Mouse (Mus musculus) kidney, embryonic 16.5 days (tissue): ENCODE results near the gene Nhp2. TPM values are rescaled to one million over a fixed set of nuclear protein-coding genes. Genes with fewer than 3 reads are reported as not detected.

ENCODE experiments used
- ATAC-seq: fragments of 200-750 bp; cut with Nextera tagmentation; 2 replicates; pipeline ENCODE4 v1.8.0; 2017; ENCODE audit warnings: moderate TSS enrichment; ENCODE audit not compliant: low FRiP score, low TSS enrichment
- H3K27ac ChIP-seq: fragments of 300-500 bp; sonication (generic); 2 replicates; pipeline ENCODE4 v1.5.1; 2014; ENCODE audit warnings: low read length
- H3K27me3 ChIP-seq: fragments of 300-500 bp; sonication (generic); 2 replicates; pipeline ENCODE4 v1.6.1; 2014; ENCODE audit warnings: low read length, control low read depth, mixed read lengths; ENCODE audit not compliant: insufficient read depth
- H3K36me3 ChIP-seq: fragments of 300-500 bp; sonication (generic); 2 replicates; pipeline ENCODE4 v1.6.1; 2014; ENCODE audit warnings: low read length, control low read depth, mixed read lengths; ENCODE audit not compliant: insufficient read depth
- H3K4me1 ChIP-seq: fragments of 300-500 bp; sonication (generic); 2 replicates; pipeline ENCODE4 v1.6.1; 2014; ENCODE audit warnings: low read length, control low read depth, mixed read lengths; ENCODE audit not compliant: insufficient read depth
- H3K4me2 ChIP-seq: fragments of 300-500 bp; sonication (generic); replicated peaks from 2 replicates; pipeline ENCODE4 v1.6.1; 2014; ENCODE audit warnings: low read depth, low read length
- H3K4me3 ChIP-seq: fragments of 300-500 bp; sonication (generic); 2 replicates; pipeline ENCODE4 v1.5.1; 2014; ENCODE audit warnings: mild to moderate bottlenecking, low read length
- H3K9ac ChIP-seq: fragments of 300-500 bp; sonication (generic); replicated peaks from 2 replicates; pipeline ENCODE4 v1.6.1; 2014; ENCODE audit warnings: low read length
- H3K9me3 ChIP-seq: fragments of 300-500 bp; sonication (generic); 2 replicates; pipeline ENCODE4 v1.6.1; 2016; ENCODE audit warnings: low read length, control low read depth
- WGBS: fragments of 180-500 bp; shearing (Covaris S2); extraction: QIAGEN DNeasy Blood & Tissue Kit; methylation state at CpG from one replicate; pipeline ENCODE4 v1.1.7; 2014; 5-methylcytosine and 5-hydroxymethylcytosine counted together
- polyA plus RNA-seq: library from polyadenylated mRNA; unstranded; fragments of >200 nt; fragmentation: Nextera tagmentation; extraction: Ambion mirVana; gene quantifications from 2 replicates; pipeline ENCODE4 v1.2.1, GENCODE M21; 2015

The Nhp2 gene
- polyA plus RNA-seq, 1 experiment from 2014 or later: 156 TPM

DNA sequence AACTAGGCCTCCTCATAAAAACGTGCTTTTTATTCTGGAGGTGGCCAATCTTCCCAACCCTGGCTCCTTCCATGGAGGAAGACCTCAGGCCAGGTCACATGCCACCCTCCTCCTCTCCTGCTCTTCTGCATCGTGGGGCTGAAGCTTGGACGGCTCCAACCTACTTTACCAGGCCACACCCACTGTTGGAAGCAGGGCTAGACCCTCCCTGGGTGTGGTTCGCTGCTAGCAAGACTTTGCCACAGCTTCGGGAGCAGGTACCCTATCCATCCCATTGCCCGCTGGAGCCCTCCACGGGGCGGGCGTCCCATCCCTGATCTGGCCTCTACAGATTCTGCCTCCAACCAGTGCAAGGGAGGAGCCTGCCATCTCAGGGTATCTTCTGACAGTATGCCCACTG lies 23.7 kb downstream of the Nhp2 start:
- Histone ChIP-seq H3K36me3 (peaks cover 23% of the 10 kb centered on the region), H3K9ac (no peak overlapping the region), H3K9me3 (no peaks in the 10 kb centered on the region), H3K4me1 (peaks cover 22% of the 10 kb centered on the region), H3K27ac (no peak overlapping the region), H3K4me3 (no peak overlapping the region), H3K4me2 (no peak overlapping the region), H3K27me3 (no peaks in the 10 kb centered on the region)
- ATAC-seq: no peak
- 74% methylated on average over 9 of the region's 9 CpGs for WGBS

- H3K4me2 ChIP-seq: no peak overlapping the region
- 61% methylated on average over 15 of the region's 15 CpGs for WGBS
- peaks cover 23% of the 10 kb centered on the region for H3K36me3 ChIP-seq
- no peaks in the 10 kb centered on the region for H3K27me3 ChIP-seq
- H3K9ac ChIP-seq: peak overlapping the region; percentile 35; the same call in 1 of the 2 replicates
- no peaks in the 10 kb centered on the region for H3K9me3 ChIP-seq
- H3K27ac ChIP-seq: no peak overlapping the region
- no peak overlapping the region for H3K4me3 ChIP-seq
- peaks cover 26% of the 10 kb centered on the region for H3K4me1 ChIP-seq
- ATAC-seq: no peak
Observed at GRCm38 (mm10) chr11:51643761-51644160, 24.2 kb downstream of the Nhp2 start.

DNA sequence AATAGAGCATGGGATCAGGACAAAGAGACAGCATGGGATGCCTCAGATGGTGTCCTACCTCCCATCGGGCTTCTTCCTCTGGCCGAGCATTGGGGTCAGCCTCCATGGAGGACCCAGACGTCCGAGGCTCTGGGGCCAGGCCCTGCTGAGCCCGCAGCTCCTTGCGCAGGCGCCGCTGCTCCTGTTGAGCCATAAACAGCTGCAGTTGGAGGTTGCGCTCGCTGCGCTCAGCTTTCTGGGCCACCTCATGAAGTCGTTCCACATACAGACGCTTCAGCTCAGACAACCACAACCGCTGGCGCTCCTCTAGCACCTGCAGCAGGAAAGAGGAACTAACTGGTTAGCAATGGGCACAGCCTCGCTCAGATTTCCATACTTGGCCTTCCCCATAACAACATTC lies 24.7 kb downstream of the Nhp2 start:
- no peak overlapping the region for H3K4me2 ChIP-seq
- ATAC-seq: no peak
- 79% methylated on average over 16 of the region's 16 CpGs for WGBS

DNA sequence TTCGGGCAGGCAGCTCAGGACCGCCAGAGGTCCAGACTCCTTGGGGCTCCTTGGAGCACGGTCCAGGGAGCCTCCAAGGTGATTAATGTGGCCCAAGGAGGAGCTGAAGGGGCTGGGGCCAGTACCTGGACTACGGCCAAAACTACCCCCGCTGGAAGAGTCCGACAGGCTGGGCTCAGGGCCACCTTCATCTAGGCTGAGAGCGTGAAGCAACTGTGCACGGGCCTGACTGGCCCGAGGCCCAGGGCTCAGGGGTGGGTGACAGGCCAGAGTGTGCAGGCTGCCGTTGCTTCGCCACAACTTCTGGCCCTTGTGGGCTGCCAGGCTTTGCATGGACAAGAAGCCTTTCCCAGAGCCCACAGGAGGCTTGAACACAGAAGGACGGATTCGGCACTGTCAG lies 25.8 kb downstream of the Nhp2 start:
- Histone ChIP-seq H3K27ac (no peak overlapping the region), H3K4me2 (no peak overlapping the region), H3K9me3 (no peaks in the 10 kb centered on the region), H3K4me1 (peaks cover 41% of the 10 kb centered on the region), H3K36me3 (peaks cover 23% of the 10 kb centered on the region), H3K27me3 (no peaks in the 10 kb centered on the region), H3K9ac (no peak overlapping the region), H3K4me3 (no peak overlapping the region)
- no peak for ATAC-seq
- 63% methylated on average over 13 of the region's 13 CpGs for WGBS

More for the DNA sequence above, 24.7 kb downstream of the Nhp2 start:
- Histone ChIP-seq H3K9ac (peak overlapping the region; percentile 35; the same call in 1 of the 2 replicates), H3K27ac (no peak overlapping the region), H3K27me3 (no peaks in the 10 kb centered on the region), H3K36me3 (peaks cover 23% of the 10 kb centered on the region), H3K4me1 (peaks cover 31% of the 10 kb centered on the region), H3K9me3 (no peaks in the 10 kb centered on the region), H3K4me3 (no peak overlapping the region)

GRCm38 (mm10) chr11:51646245-51646644 lies 26.7 kb downstream of the Nhp2 start:
- H3K36me3 ChIP-seq: peaks cover 23% of the 10 kb centered on the region
- no peaks in the 10 kb centered on the region for H3K27me3 ChIP-seq
- H3K9me3 ChIP-seq: no peaks in the 10 kb centered on the region
- H3K4me3 ChIP-seq: no peak overlapping the region
- H3K9ac ChIP-seq: no peak overlapping the region
- H3K27ac ChIP-seq: peak overlapping the region; percentile 48; the same call in 1 of the 2 replicates
- ATAC-seq: no peak
- H3K4me1 ChIP-seq: peaks cover 41% of the 10 kb centered on the region
- WGBS: 76% methylated on average over 7 of the region's 7 CpGs
- H3K4me2 ChIP-seq: peak overlapping the region; percentile 25; the same call in 1 of the 2 replicates

DNA sequence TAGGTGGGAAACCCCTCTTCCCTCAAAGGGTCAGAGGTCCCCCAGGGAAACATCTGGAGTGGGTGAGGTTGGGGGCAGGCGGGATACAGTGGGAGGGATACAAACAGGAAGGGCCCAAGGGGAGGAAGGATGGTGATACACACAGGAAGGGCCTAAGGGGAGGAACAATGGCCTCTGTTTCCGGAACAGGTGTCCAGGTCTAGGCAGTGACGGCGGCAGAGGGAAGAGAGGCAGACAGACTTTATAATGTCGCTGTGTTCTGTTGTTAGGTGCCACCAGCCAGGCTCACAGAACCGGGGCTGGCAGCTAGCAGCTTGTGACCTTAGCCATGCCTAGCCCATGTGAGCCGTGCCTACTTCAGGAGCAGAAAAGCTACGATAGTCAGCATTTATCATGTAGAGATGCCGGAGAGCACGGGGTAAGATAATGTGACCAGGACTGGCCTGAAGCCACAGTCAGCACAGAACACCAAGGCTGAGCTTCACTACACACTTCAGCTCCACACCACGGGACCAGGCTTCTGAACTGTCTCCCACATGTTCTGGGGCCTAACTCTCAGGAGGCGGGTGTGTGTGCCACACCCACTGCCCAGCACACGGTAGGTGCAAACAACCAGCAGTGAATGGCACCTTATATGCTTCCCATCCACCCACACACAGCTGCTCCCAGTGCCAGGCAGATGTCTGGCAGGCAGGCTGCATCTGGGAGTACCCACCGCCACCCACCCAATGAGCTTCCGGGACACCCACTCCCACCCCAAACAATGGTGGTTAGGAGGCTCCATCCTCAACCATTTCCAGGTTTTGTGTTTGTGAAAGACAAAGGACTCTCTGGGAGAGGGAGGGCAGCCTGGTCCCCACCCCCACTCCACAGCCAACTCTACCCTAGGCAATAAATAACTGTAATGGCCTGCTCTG lies 27.5 kb downstream of the Nhp2 start:
- peak overlapping the region; percentile 82 for H3K27ac ChIP-seq
- peaks cover 41% of the 10 kb centered on the region for H3K4me1 ChIP-seq
- peak overlapping the region; percentile 41; the same call in 1 of the 2 replicates for H3K9ac ChIP-seq

GRCm38 (mm10) chr11:51648566-51648965 lies 29.0 kb downstream of the Nhp2 start:
- Histone ChIP-seq H3K27ac (peak overlapping the region; percentile 70), H3K9me3 (no peaks in the 10 kb centered on the region)
- 24% methylated on average over 3 of the region's 3 CpGs for WGBS

More for the DNA sequence above, 27.5 kb downstream of the Nhp2 start:
- no peak for ATAC-seq
- Histone ChIP-seq H3K27me3 (no peaks in the 10 kb centered on the region), H3K36me3 (peaks cover 23% of the 10 kb centered on the region), H3K9me3 (no peaks in the 10 kb centered on the region), H3K4me2 (peak overlapping the region; percentile 94), H3K4me3 (no peak overlapping the region)
- 54% methylated on average over 15 of the region's 15 CpGs for WGBS

DNA sequence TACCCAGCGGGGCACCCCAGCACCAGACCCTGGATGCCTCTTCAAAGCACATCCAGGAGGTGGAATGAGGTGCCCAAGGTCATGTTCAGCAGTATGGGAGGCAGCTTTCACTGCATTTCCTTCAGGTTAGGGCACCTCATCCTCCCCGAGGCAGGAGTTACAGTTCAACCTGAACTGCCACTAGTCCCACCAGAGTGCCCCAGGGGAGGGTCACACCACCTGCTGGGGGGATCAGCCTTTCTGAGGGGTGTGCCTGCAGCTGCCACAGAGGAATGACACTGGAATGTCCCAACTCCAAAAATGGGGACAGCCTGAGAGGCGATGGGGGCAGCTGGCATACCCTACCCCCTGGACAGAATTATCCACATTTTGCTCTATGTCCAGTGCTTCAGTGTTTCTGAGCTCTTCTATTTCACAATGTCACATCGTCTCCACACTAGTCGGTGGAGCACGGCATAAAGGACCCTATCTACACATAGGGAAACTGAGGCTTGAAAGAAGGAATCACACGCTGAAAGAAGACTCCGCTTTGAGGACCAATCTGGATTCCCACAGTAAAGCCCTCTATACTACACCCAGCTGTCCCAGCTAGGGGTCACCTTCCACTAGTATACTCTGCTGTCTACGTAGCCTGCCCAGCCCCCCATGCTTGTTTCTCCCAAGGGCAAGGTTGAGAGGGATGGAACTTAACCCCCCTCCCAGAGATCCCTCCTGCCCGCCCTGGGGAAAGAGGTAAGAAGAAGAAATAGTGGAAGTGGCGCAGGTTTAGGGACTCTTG lies 29.8 kb downstream of the Nhp2 start:
- no peaks in the 10 kb centered on the region for H3K9me3 ChIP-seq
- H3K4me1 ChIP-seq: peaks cover 35% of the 10 kb centered on the region
- peaks cover 10% of the 10 kb centered on the region for H3K36me3 ChIP-seq
- 35% methylated on average over 11 of the region's 11 CpGs for WGBS
- peak overlapping the region; percentile 80; the same call in 1 of the 2 replicates for H3K27ac ChIP-seq
- peak overlapping the region; percentile 76 for H3K4me3 ChIP-seq
- ATAC-seq: no peak
- no peaks in the 10 kb centered on the region for H3K27me3 ChIP-seq
- peak overlapping the region; percentile 94 for H3K4me2 ChIP-seq
- H3K9ac ChIP-seq: peak overlapping the region; percentile 82

More at GRCm38 (mm10) chr11:51648566-51648965, 29.0 kb downstream of the Nhp2 start:
- no peaks in the 10 kb centered on the region for H3K27me3 ChIP-seq
- peak overlapping the region; percentile 76 for H3K4me3 ChIP-seq
- peak; percentile 12; the same call in 1 of the 2 replicates for ATAC-seq
- peak overlapping the region; percentile 51; the same call in 1 of the 2 replicates for H3K9ac ChIP-seq
- H3K4me1 ChIP-seq: peaks cover 39% of the 10 kb centered on the region
- H3K4me2 ChIP-seq: peak overlapping the region; percentile 94
- H3K36me3 ChIP-seq: peaks cover 17% of the 10 kb centered on the region

GRCm38 (mm10) chr11:51649889-51650199 lies 30.3 kb downstream of the Nhp2 start:
- WGBS: 2% methylated on average over 7 of the region's 7 CpGs

More at GRCm38 (mm10) chr11:51649889-51650199, 30.3 kb downstream of the Nhp2 start:
- no peaks in the 10 kb centered on the region for H3K27me3 ChIP-seq
- peak overlapping the region; percentile 76 for H3K4me3 ChIP-seq
- H3K4me2 ChIP-seq: peak overlapping the region; percentile 94
- no peak; the same call in 1 of the 2 replicates for ATAC-seq
- peaks cover 6% of the 10 kb centered on the region; the same call in 1 of the 2 replicates for H3K36me3 ChIP-seq
- peak overlapping the region; percentile 80; the same call in 1 of the 2 replicates for H3K27ac ChIP-seq
- peak overlapping the region; percentile 82 for H3K9ac ChIP-seq
- H3K9me3 ChIP-seq: no peaks in the 10 kb centered on the region
- peaks cover 35% of the 10 kb centered on the region for H3K4me1 ChIP-seq
